Mouse (Mus musculus): ENCODE data around the gene Fzd2.
"Not testable (repeated sequence)": the region's sequence is repeated elsewhere in the genome, so short reads cannot be mapped to it uniquely, and the experiment has no call there.

Gene Fzd2

DNA sequence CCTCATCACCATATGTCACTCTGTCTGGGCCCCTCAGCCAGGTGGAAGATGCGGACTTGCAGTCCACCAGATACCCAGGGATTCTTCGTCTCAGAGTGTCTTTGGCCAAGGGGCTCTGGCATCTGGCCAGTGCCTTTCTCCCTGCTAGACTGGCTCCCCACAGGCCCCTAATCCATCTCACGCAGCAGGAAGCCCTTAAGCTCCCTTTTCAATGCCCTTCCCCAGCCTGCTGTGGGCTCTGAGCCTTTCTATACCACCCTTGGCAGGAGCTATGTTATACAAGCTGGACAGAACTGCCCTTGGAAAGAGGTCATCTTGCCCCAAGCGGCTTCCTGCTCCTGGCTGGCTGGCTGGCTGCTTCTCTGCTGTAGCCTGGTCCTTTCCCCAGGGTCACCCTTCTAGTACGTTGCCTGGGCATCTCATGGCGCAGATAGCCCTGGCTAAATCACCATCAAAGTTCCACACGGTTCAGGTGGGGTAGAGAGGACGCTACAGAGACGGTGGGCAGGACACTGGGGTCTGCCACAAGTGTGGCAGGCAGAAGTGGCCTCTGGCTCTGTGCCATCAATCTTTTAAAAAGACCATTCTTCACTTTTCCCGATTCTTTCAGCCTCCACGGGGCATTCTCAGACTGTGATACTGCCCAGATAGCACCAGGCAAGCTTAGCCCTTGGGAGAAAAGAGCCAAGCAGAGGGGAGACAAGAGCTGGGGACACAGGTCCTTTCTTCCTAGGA is 22.7 kb upstream of the Fzd2 start:
- no peak for DNase-seq (ENCODE audit: low read depth)

DNA sequence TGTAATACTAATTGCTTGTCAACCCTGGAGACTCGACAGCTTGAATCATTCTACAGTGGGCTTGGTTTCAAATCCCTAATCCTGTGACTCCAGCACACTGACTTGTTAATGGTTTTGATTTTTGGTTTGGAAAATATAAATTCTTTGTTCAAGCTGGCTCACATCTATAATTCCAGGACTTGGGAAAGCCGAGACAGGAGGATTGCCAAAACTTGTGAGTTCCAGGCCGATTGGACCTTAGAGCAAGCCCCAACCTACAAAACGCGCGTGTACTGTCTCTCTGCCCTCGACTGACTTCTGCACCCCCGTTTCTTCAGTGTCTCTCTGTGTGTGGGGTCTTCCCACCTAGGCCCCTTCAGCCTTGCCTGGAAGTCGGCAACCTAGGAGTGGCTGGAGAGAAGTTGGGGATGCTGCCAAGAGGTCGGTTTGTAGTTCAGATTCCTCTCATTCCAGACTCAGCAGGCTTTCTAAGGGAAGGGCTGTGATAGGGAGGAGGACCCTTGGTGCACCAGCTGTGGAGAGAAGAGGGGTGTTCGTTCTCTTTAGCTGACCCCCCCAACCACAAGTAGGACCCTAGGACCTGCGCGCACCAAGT is 22.1 kb upstream of the Fzd2 start:
- DNase-seq (ENCODE audit: low read depth) = no peak

DNA sequence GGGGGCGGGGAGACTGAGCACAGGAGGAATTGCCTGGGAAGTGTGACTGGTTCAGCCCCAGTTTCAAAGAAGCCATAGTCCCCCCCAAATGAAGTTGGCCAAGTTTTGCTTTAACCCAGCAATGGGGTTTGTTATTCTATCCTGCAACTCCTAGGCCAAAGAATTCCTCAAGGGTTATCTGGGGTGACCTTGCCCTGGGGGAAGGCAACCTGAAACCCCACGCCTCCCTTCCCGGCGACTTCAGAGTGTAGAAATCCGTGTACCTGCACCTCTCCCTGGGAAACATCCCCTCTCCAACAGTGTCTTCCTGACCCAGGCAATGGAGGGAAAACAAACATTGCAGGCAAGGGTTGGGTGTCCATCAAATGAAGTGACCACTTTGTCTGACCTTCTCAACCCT is 21.5 kb upstream of the Fzd2 start:
- no peak for DNase-seq (ENCODE audit: low read depth)

DNA sequence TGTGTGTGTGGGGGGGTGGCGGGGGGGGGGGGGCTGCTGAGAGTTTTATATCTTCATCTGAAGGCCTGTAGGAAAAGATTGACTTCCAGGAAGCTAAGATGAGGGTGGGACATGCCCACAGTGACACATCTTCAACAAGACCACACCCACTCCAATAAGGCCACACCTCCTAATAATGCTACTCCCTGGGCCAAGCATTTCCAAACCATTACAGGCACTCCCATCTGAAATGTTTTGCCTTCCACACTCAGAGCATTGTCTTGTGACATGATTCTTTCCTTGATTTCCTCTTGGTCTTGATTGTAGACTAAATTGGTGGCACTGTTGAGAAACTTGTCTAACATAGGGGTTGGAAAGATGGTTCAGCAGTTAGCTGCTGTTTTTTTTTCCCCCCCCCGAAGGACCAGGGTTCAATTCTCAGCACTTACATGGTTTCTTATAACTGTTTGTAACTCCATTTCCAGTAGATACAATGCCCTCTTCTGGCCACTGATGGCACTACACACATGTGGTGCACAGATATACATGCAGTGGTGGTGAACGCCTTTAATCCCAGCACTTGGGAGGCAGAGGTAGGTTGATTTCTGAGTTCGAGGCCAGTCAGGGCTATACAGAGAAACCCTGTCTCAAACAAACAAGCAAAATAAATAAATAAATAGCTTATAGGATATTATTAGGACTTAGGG is 17.6 kb upstream of the Fzd2 start:
- no peak for DNase-seq (ENCODE audit: low read depth)

DNA sequence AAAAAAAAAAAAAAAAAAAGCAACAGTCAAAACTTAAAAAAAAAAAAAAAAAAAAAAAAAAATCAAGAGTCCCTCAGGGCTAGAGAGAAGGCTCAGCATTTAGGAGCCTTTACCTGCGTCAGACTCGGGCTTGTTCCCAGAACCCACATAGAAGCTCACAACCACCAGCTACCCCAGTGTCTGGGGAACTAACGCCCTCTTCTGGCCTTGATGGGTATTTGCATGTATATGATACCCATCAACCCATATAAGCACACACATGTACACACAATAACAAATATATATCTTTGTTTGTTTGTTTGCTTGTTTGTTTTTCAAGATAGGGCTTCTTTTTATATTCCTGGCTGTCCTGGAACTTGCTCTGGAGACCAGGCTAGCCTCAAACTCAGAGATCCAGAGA is 16.6 kb upstream of the Fzd2 start:
- DNase-seq (ENCODE audit: low read depth) = no peak

DNA sequence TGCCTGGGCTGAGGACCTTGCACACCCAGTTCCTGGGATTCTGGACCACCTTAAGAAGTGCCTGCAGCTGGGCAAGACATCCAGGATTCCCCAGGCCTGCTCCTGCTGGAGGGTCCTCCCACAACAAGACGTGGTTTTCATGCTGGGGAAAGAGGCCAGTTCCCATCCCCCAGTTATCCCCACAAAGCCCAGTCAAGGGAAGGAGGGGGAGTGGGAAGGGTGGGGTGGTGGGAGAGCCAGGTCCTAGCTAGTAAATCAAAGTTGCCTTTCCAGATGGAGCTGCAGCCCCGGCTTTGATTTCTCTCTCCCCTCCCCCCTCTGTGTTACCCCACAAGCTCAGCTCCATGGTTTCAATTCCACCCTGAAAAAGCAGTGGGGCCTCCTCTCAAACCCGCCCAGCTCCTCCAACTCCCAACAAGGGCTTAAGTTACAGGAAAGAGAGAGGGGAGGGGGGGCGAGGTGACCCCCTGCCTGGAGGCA is 8.8 kb upstream of the Fzd2 start:
- DNase-seq (ENCODE audit: low read depth) = no peak

DNA sequence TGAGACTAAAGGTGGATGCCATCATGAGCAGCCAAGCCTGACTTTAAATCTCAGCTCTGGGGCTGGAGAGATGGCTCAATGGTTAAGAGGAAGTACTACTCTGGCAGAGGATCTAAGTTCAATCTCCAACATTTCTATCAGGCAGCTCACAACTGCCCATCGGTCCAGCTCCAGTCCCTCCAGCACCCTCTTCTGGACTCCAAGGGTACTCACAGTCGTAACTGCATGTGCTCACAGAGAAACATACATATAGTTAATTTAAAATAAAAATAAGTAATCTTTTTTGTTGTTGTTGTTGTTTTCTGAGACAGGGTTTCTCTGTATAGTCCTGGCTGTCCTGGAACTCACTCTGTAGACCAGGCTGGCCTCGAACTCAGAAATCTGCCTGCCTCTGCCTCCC is 4.3 kb upstream of the Fzd2 start:
- no peak for DNase-seq (ENCODE audit: low read depth)

DNA sequence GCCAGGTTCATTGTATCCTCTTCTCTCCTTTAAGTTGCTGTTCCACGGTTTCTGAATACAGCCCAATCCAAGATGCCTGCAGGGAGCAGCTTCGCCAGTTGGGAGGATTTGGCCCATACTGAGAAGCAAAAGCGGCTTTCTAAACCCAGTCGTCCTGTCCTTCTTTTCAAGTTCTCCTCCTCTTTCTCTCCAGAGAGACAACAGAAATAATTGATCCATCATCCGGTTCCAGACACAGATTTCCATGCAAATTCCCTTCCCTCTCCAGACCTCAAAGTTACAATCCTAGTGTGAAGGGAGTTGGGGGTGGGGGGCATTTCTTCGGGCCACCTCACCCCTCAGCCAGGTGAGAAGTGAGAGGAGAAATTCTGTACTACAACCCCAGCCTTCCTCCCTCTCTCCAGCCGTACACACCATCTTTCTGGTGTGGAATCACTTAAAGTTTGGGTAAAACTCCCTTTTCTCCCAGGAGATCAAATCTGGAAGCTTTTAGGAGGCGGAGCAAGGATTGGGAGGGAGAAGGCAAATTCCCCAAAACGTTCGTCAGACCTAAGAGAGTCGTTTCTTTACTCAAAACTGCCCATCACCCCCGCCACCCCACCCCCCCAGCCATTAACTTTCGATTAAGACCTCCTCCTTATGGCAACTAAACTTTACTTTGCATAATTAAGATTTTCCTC is 1.2 kb upstream of the Fzd2 start:
- DNase-seq (ENCODE audit: low read depth) = no peak

DNA sequence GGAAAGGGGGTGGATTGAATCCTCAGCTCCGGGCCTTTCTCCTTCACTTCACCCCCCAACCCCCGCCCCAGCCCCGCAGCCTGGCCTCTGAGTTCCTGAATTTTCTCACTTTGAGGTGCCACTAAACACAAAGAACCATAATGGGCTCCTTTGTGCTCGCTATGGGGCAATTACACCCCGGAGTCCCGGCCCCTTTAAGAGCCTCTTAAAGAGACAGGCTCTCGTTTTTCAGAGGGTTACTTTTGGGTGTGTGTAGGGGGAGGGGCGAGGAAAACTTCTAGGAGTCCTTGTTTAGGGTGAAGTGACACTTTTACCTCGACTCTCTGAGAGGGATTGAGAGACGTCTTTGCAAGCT is 723 bp upstream of the Fzd2 start:
- no peak for DNase-seq (ENCODE audit: low read depth)

DNA sequence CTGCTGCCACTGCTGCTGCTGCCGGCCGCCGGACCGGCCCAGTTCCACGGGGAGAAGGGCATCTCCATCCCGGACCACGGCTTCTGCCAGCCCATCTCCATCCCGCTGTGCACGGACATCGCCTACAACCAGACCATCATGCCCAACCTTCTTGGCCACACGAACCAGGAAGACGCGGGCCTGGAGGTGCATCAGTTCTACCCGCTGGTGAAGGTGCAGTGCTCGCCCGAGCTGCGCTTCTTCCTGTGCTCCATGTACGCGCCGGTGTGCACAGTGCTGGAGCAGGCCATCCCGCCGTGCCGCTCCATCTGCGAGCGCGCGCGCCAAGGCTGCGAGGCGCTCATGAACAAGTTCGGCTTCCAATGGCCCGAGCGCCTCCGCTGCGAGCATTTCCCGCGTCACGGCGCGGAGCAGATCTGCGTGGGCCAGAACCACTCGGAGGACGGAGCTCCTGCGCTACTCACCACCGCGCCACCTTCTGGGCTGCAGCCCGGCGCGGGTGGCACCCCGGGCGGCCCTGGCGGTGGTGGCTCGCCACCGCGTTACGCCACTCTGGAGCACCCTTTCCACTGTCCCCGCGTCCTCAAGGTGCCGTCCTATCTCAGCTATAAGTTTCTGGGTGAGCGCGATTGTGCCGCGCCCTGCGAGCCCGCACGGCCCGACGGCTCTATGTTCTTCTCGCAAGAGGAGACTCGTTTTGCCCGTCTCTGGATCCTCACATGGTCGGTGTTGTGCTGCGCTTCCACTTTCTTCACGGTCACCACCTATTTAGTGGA is 769 bp downstream of the Fzd2 start:
- no peak for DNase-seq (ENCODE audit: low read depth)

DNA sequence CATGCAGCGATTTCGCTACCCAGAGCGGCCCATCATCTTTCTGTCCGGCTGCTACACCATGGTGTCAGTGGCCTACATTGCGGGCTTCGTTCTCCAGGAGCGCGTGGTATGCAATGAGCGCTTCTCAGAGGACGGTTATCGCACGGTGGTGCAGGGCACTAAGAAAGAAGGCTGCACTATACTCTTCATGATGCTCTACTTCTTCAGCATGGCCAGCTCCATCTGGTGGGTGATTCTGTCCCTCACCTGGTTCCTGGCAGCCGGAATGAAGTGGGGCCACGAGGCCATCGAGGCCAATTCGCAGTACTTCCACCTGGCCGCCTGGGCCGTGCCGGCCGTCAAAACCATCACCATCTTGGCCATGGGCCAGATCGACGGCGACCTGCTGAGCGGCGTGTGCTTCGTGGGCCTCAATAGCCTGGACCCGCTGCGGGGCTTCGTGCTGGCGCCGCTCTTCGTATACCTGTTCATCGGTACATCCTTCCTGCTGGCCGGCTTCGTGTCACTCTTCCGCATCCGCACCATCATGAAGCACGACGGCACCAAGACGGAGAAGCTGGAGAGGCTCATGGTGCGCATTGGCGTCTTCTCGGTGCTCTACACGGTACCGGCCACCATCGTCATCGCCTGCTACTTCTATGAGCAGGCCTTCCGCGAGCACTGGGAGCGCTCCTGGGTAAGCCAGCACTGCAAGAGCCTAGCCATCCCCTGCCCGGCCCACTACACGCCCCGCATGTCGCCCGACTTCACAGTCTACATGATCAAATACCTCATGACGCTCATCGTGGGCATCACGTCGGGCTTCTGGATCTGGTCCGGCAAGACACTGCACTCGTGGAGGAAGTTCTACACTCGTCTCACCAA is 1.6 kb downstream of the Fzd2 start:
- no peak for DNase-seq (ENCODE audit: low read depth)

DNA sequence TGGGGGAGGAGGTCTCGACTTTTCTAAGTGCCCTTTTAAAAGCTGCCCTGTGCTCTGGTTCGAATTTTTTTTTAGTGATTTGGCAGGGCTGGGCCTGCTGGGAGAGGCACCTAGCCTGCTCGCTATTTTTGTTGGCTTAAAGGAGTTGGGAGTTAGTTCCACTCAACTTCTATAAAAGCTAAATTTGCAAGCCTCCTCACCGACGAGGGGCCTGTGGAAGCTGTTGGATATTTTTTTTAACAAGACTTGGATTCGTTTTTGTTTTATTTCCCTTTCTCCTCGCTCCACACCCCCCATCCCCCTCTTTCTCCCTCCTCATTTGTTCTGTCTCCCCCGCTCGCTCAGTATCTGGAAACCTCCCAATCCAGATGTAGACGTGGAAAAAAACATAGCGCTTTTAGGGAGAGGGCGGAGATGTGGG is 2.6 kb downstream of the Fzd2 start:
- DNase-seq (ENCODE audit: low read depth) = no peak

DNA sequence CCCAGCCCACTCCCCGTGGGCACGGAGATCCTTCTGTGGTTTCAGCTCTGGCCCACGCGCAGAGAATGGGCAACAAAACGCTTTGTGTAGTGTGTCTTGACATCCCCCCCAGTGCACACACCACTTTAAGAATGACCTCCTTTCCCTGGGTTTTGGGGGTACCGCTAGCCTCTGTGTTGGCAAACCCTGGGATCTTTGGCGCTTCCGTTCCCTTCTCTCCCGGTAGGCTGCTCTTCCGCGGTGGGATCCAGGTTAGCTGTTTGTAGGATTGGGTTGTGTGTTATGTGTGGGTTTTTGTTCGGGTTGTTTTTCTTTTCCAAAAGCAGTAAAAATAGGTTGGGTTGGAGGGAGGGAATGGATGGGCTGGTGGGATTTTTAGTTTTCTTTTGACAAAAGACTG is 3.0 kb downstream of the Fzd2 start:
- DNase-seq (ENCODE audit: low read depth) = not testable (repeated sequence)

DNA sequence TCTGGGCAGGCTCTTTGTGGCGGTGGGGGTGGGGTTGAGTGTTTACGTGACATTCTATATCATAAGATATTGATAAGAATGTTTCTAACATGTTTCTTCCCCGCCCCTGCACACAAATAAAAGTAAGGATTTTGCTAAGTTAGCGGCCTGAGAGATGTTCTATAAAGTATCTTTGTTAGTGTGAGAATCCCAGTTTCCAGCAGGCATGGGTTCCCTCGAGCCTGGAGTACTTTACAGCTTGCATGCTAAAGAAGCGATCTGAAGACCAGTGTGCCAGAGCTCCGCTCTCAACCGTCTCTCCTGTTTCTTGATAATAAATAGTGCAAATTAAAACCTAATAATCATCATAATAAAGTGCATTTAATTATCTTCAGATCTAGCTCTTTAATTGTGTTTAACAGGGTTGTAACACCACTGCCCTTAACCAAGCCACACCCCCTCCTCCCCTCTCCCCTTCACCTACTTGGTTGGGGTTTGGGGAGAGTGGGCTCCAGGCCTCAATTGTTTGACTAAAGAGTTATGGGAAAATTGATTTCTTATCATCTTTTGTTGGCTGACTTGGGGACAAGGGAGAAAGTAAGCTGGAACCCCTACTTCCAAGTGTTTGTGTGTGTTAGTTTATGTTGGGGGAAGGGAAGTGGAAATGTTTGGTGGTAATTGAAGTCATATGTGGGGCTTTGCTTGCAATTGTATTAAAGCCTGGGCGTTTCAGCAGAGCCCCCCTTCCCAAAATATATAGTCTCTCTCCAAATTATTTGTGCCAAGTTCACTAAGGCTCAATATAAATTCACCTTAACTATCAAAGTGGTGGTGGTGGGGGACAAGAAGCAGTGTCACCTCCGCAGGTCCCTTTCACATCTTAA is 3.7 kb downstream of the Fzd2 start:
- no peak for DNase-seq (ENCODE audit: low read depth)

DNA sequence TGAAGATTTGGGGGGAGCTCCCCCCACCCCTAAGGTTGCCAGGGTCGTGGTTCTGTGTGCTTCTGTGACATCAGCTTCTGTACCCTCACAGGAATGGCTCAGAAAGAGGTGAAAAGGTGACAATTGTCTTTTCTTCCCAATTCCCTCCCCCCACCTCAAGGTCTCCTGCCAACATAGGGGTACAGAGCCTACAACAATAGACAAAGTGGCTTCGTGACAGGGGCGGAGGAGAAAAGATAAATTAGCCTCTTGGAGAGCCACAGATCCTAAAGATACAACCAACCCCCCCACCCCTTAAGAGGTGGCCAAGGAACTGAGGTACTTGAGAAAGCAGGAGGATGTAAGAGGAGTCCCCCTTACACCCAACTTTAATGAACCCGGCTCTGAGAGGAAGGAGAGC is 4.5 kb downstream of the Fzd2 start:
- no peak for DNase-seq (ENCODE audit: low read depth)

DNA sequence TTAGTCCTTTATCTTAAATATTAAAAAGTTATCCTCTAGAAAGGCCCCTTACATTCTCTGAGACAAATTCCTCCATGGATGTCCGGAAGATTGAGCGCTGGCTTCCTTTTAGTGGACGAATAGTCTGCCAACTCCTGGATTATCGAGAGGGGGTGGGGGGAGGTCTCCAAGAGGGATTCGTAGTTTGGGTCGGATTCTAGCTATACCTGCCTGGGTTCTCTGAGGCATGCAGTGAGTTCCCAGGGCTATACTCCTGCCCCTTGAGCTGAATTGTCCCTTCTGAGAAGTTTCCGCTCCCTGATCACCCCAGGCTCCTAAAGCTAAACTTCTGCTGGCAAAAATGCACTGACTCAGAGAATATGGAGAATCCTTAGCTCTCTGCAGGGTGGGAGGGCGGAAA is 5.3 kb downstream of the Fzd2 start:
- DNase-seq (ENCODE audit: low read depth) = no peak

DNA sequence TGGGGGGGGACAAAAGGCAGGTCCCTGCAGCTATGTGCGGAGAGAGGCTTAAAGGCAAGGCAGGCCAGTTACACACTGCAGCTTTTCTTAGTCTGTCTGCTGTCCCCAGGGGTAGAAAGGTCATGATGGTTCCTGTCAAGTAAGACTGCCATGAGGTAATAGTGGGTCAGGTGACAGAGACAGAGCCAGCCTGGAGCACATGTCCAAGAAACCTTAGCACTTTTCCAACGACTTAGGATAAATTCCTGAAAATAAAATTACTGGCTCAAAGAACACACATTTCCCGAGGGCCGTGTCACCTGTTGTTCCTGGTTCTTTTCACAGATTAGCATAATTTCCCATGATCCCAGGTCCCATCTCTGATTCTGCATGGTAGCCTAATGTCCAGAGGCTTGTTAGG is 6.1 kb downstream of the Fzd2 start:
- DNase-seq (ENCODE audit: low read depth) = no peak

DNA sequence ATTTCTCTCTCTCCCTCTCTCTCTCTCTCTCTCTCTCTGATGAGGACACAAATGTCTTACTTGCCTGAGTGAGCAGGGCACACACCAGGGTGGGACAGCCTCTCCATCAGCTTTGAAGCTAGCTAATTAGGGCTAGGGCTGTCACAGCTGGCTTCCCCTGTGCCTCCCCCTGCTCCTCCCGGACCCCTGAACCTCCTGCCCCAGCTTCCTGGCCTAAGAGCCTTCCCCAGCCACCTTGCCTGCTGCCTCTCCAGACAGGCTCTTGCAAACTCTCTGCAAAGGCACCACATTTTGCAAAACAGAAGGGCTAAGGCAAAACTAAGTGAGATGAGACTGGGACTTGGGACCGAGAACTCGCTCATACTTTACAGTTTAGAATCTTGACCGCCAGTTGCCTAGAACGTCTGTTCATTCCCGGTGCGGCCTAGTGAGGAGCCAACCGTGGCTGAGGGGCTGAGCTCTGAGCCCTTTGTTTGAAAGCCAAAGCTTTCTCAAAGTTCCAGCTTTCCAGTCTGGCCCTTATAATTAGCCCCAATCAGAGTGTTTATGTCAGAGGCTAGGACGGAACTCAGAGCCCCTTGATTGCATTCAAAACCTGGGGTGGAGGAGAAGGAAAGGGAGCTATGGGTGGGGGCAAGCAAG is 6.6 kb downstream of the Fzd2 start:
- no peak for DNase-seq (ENCODE audit: low read depth)

DNA sequence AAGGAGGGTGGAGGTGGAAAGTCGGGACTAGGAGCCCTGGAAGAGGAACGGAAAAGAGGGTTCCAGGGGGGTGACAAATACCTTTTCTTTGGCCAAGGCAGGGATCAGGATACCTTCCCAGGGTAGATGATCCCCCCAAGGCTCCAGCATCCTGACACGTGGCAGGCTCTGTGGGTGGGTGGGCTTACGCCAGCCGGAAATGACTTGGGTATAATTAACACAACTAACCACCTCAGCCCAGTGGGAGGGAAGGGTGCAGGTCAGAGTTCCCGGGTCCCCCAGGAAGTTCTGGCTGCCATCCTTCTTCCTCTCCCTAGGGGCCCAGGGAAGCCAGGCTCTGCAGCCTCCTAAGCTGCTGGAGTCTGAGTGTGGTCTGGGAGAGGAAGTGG is 7.1 kb downstream of the Fzd2 start:
- DNase-seq (ENCODE audit: low read depth) = no peak

DNA sequence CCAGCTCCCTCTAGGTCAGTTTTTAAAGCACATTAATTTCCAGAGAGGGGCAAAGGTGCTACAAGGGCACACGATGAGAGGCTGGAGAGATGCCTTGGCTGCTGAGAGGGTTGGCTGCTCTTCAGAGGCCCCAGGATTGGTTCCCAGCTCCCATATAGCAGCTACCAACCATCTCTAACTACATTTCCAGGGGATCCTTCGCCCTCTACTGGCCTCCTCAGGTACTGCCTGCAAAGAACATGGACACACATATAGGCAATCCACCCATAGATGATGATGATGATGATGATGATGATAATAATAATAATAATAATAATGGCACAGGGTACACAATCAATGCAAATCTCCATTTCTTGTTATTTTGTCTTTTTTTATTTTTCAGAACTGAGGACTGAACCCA is 15.3 kb downstream of the Fzd2 start:
- DNase-seq (ENCODE audit: low read depth) = no peak

Data from c-Kit-positive CD71-positive TER-119-negative erythroid progenitor cells, embryonic 14.5 days (primary cell).